8 mouse cellular contexts compared by ENCODE assay signal in genomic region chr7:19269721-19270441, GRCm38 (mm10). TPM values are rescaled to one million over a fixed set of nuclear protein-coding genes. Genes with fewer than 3 reads are reported as not detected.
DNase-seq lines count a peak whose midpoint lies in the region; ATAC-seq lines count a peak whose summit lies in the region.

No protein-coding gene starts in this region.

- H3K4me3 ChIP-seq in heart, embryonic 12.5 days = peak overlapping the region; percentile 98
- H3K4me3 ChIP-seq in kidney, embryonic 15.5 days (replicated peaks) = peak overlapping the region; percentile 98

- peak overlapping the region; percentile 99 for H3K27ac ChIP-seq in heart, embryonic 12.5 days (ENCODE audit: poor library complexity, severe bottlenecking)
- H3K27ac ChIP-seq in kidney, embryonic 15.5 days = peak overlapping the region; percentile 98

- peak; percentile 80 for ATAC-seq in heart, embryonic 12.5 days (ENCODE audit: insufficient number of reproducible peaks, low FRiP score)
- ATAC-seq in kidney, embryonic 15.5 days (replicated peaks; ENCODE audit: low FRiP score) = peak; percentile 71

- H3K27me3 ChIP-seq in heart, embryonic 12.5 days (replicated peaks) = no peaks in the 10 kb centered on the region
- no peaks in the 10 kb centered on the region for H3K27me3 ChIP-seq in kidney, embryonic 15.5 days
- no peaks in the 10 kb centered on the region for H3K27me3 ChIP-seq in splenic B cell, adult 2 months (ENCODE audit: control insufficient read depth, insufficient read depth, low read length, poor library complexity, severe bottlenecking)

- peak overlapping the region; percentile 99 for H3K9ac ChIP-seq in heart, embryonic 12.5 days
- H3K9ac ChIP-seq in kidney, embryonic 15.5 days = peak overlapping the region; percentile 94

- DNase-seq in spleen, adult 18-20 months = peak; percentile 62 to 63
- no peak for DNase-seq in spleen, adult 12 weeks (ENCODE audit: low spot score)
- DNase-seq in embryo, embryonic 10.5 days (ENCODE audit: low spot score) = peak; percentile 69
- DNase-seq in lung, postnatal 14 days = peak; percentile 81
- peak; percentile 64 for DNase-seq in splenic B cell, adult 2 months (ENCODE audit: low read depth, low spot score)
- no peak for DNase-seq in frontal cortex, postnatal 25 days (ENCODE audit: low spot score in 2 of 2)

- H3K4me2 ChIP-seq in heart, embryonic 12.5 days = peak overlapping the region; percentile 99
- peak overlapping the region; percentile 96 for H3K4me2 ChIP-seq in kidney, embryonic 15.5 days

- H3K36me3 ChIP-seq in heart, embryonic 12.5 days = peaks cover 28% of the 10 kb centered on the region
- H3K36me3 ChIP-seq in kidney, embryonic 15.5 days = peaks cover 28% of the 10 kb centered on the region
- H3K36me3 ChIP-seq in splenic B cell, adult 2 months (ENCODE audit: control insufficient read depth, insufficient read depth, low read length, poor library complexity, severe bottlenecking) = peaks cover 3% of the 10 kb centered on the region; the same call in 1 of the 2 replicates

- H3K4me1 ChIP-seq in heart, embryonic 12.5 days (replicated peaks) = peaks cover 51% of the 10 kb centered on the region
- peaks cover 59% of the 10 kb centered on the region for H3K4me1 ChIP-seq in kidney, embryonic 15.5 days

- H3K9me3 ChIP-seq in heart, embryonic 12.5 days (replicated peaks) = no peaks in the 10 kb centered on the region
- no peaks in the 10 kb centered on the region for H3K9me3 ChIP-seq in kidney, embryonic 15.5 days (replicated peaks)

- 2% methylated on average over 19 of the region's 19 CpGs for WGBS in heart, embryonic 12.5 days
- WGBS in kidney, embryonic 15.5 days = 1% methylated on average over 18 of the region's 19 CpGs

RNA-seq across cellular contexts. Expression of gene Vasp, which starts 1.7 kb away (rescaled TPM):
- 93.7 and 99.0 TPM in 2 replicates for polyA plus RNA-seq in heart, embryonic 12.5 days (2016; fragmentation: Nextera tagmentation; extraction: Ambion mirVana)
- 87.4 and 89.8 TPM in 2 replicates for polyA plus RNA-seq in kidney, embryonic 15.5 days (2015; fragmentation: Nextera tagmentation; extraction: Ambion mirVana)

RNA-seq across cellular contexts. Expression of gene Ppm1n, which starts 10.0 kb away (rescaled TPM):
- polyA plus RNA-seq in heart, embryonic 12.5 days (2016; fragmentation: Nextera tagmentation; extraction: Ambion mirVana) = not detected in 2 replicates
- 0.13 TPM in 1 of 2 replicates, not detected in the other for polyA plus RNA-seq in kidney, embryonic 15.5 days (2015; fragmentation: Nextera tagmentation; extraction: Ambion mirVana)

RNA-seq across cellular contexts. Expression of gene Rtn2, which starts 12.5 kb away (rescaled TPM):
- polyA plus RNA-seq in heart, embryonic 12.5 days (2016; fragmentation: Nextera tagmentation; extraction: Ambion mirVana) = 23.6 and 26.7 TPM in 2 replicates
- polyA plus RNA-seq in kidney, embryonic 15.5 days (2015; fragmentation: Nextera tagmentation; extraction: Ambion mirVana) = 8.3 and 9.2 TPM in 2 replicates

RNA-seq across cellular contexts. Expression of gene Fosb, which starts 40.0 kb away (rescaled TPM):
- polyA plus RNA-seq in heart, embryonic 12.5 days (2016; fragmentation: Nextera tagmentation; extraction: Ambion mirVana) = 0.37 and 0.55 TPM in 2 replicates
- 0.09 and 0.26 TPM in 2 replicates for polyA plus RNA-seq in kidney, embryonic 15.5 days (2015; fragmentation: Nextera tagmentation; extraction: Ambion mirVana)

RNA-seq across cellular contexts. Expression of gene Opa3, which starts 41.7 kb away (rescaled TPM):
- polyA plus RNA-seq in heart, embryonic 12.5 days (2016; fragmentation: Nextera tagmentation; extraction: Ambion mirVana) = 37.0 and 38.4 TPM in 2 replicates
- 38.8 and 40.5 TPM in 2 replicates for polyA plus RNA-seq in kidney, embryonic 15.5 days (2015; fragmentation: Nextera tagmentation; extraction: Ambion mirVana)

Comparison
In these comparisons a context has a peak if more than half of its experiments do, and no peak if none do; other contexts are left out.
1. DNase-seq: peak in spleen, adult 18-20 months (2 of 2), embryo, embryonic 10.5 days (single experiment), lung, postnatal 14 days (single experiment) and splenic B cell, adult 2 months (single experiment); none in spleen, adult 12 weeks (single experiment) and frontal cortex, postnatal 25 days (0 of 2).